Mouse (Mus musculus): ENCODE data around the gene Morn5.

DNA sequence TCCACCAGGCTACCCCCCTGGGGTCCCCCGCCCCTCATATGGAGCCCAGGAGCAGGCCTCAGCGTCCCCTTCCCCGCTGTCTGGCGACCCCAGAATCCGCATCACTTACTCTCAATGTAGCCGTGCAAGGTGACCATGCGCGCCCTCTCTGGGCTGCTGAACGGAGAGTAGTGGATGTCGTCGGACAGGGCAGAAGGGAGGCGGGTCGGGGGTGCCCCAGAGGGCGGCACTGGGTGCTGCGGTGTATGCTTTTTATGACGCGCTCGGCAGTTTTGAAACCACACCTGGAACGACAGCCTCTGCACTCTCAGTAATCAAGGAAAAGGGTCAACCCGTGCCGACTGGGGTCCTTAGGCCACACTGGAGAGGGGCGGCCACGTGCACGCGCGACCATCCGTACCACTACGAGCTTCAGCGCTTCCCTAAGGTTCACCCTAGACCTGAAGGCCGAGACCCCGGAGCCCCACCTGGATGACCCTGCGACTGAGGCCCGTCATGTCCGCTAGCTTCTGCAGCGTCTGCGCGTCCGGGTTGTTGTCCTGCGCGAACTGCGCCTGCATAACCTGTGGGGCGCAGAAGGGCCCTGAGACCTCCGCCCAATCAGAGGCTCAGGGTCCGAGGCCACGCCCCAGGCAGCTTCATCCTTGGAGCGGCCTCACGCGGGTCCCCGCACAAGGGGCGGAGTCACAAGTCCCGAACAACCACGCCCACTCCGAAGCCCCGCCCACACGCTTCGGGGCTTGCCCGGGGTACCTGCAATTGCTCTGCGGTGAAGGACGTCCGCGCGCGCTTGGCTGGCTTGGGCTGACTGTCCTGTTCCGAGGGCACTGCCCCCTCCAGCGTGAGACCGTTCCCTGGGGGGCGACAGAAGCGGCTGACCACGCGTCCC lies 41.8 kb downstream of the Morn5 start:
- TF ChIP-seq CTCF (IDR thresholded peaks at IDR 0.05; ENCODE audit: low read depth) (no peak), EP300 (IDR thresholded peaks at IDR 0.05; ENCODE audit: low read depth) (no peak)
